Mouse (Mus musculus): Measurements from ENCODE around the gene Gm28710. TPM values are rescaled to one million over a fixed set of nuclear protein-coding genes. Genes with fewer than 3 reads are reported as not detected.

Gene Gm28710
- not detected in 2 replicates for polyA plus RNA-seq (2016; fragmentation: Nextera tagmentation; extraction: Ambion mirVana)

GRCm38 (mm10) chr5:16791243-16791860 lies at the start of gene Gm28710:
TSS of gene Gm28710 (plus strand) at chr5:16791810.
- Histone ChIP-seq H3K36me3 (no peaks in the 10 kb centered on the region), H3K27me3 (ENCODE audit: low read depth, poor library complexity, severe bottlenecking) (no peaks in the 10 kb centered on the region), H3K9me3 (replicated peaks) (no peaks in the 10 kb centered on the region), H3K4me3 (no peak within 1 kb of the TSS), H3K4me1 (no peaks in the 10 kb centered on the region; the same call in 1 of the 2 replicates), H3K27ac (no peak within 1 kb of the TSS)
- DNase-seq (ENCODE audit: low spot score): no peak
- WGBS: 87% methylated on average over 4 of the region's 4 CpGs

- no peaks in the 10 kb centered on the region for H3K36me3 ChIP-seq
- H3K9me3 ChIP-seq (replicated peaks): no peaks in the 10 kb centered on the region
- H3K4me3 ChIP-seq: no peak overlapping the region
- no peak for DNase-seq (ENCODE audit: low spot score)
- no peaks in the 10 kb centered on the region for H3K27me3 ChIP-seq (ENCODE audit: low read depth, poor library complexity, severe bottlenecking)
- no peak overlapping the region for H3K27ac ChIP-seq
- H3K4me1 ChIP-seq: peaks cover 9% of the 10 kb centered on the region
- 78% methylated on average over 2 of the region's 2 CpGs for WGBS
Measured at GRCm38 (mm10) chr5:16777176-16777575, 14.4 kb upstream of the Gm28710 start.

GRCm38 (mm10) chr5:16778610-16779172 lies 12.9 kb upstream of the Gm28710 start:
- H3K4me3 ChIP-seq: no peak overlapping the region
- 33% methylated on average over 6 of the region's 6 CpGs for WGBS
- H3K36me3 ChIP-seq: no peaks in the 10 kb centered on the region
- no peaks in the 10 kb centered on the region for H3K9me3 ChIP-seq (replicated peaks)
- H3K27me3 ChIP-seq (ENCODE audit: low read depth, poor library complexity, severe bottlenecking): no peaks in the 10 kb centered on the region
- peak overlapping the region; percentile 85 for H3K27ac ChIP-seq
- peaks cover 9% of the 10 kb centered on the region for H3K4me1 ChIP-seq
- DNase-seq (ENCODE audit: low spot score): peak; percentile 60

GRCm38 (mm10) chr5:16785627-16786026 lies 6.0 kb upstream of the Gm28710 start:
- Histone ChIP-seq H3K4me3 (no peak overlapping the region), H3K4me1 (no peaks in the 10 kb centered on the region), H3K27ac (no peak overlapping the region), H3K9me3 (replicated peaks) (no peaks in the 10 kb centered on the region), H3K36me3 (no peaks in the 10 kb centered on the region), H3K27me3 (ENCODE audit: low read depth, poor library complexity, severe bottlenecking) (no peaks in the 10 kb centered on the region)
- DNase-seq (ENCODE audit: low spot score): no peak
- 85% methylated on average over 4 of the region's 4 CpGs for WGBS

GRCm38 (mm10) chr5:16794972-16795371 lies 3.4 kb downstream of the Gm28710 start:
- H3K36me3 ChIP-seq: no peaks in the 10 kb centered on the region
- 93% methylated on average over 6 of the region's 6 CpGs for WGBS

GRCm38 (mm10) chr5:16802726-16803125 lies 11.1 kb downstream of the Gm28710 start:
- whole genome bisulfite sequencing: 85% methylated on average over 4 of the region's 4 CpGs
- DNase-seq (ENCODE audit: low spot score): no peak
- no peak overlapping the region for H3K4me3 ChIP-seq
- H3K27me3 ChIP-seq (ENCODE audit: low read depth, poor library complexity, severe bottlenecking): no peaks in the 10 kb centered on the region
- H3K27ac ChIP-seq: no peak overlapping the region
- H3K9me3 ChIP-seq (replicated peaks): no peaks in the 10 kb centered on the region
- no peaks in the 10 kb centered on the region for H3K36me3 ChIP-seq
- H3K4me1 ChIP-seq: no peaks in the 10 kb centered on the region

More at GRCm38 (mm10) chr5:16794972-16795371, 3.4 kb downstream of the Gm28710 start:
- no peaks in the 10 kb centered on the region for H3K27me3 ChIP-seq (ENCODE audit: low read depth, poor library complexity, severe bottlenecking)
- DNase-seq (ENCODE audit: low spot score): no peak
- no peak overlapping the region for H3K27ac ChIP-seq
- no peaks in the 10 kb centered on the region for H3K9me3 ChIP-seq (replicated peaks)
- no peaks in the 10 kb centered on the region; the same call in 1 of the 2 replicates for H3K4me1 ChIP-seq
- no peak overlapping the region for H3K4me3 ChIP-seq

GRCm38 (mm10) chr5:16838991-16839390 lies 47.4 kb downstream of the Gm28710 start:
- no peaks in the 10 kb centered on the region for H3K36me3 ChIP-seq
- H3K27ac ChIP-seq: no peak overlapping the region
- DNase-seq (ENCODE audit: low spot score): no peak
- no peaks in the 10 kb centered on the region for H3K9me3 ChIP-seq (replicated peaks)
- H3K4me3 ChIP-seq: no peak overlapping the region
- H3K27me3 ChIP-seq (ENCODE audit: low read depth, poor library complexity, severe bottlenecking): no peaks in the 10 kb centered on the region
- H3K4me1 ChIP-seq: no peaks in the 10 kb centered on the region

- peak; percentile 59 for DNase-seq (ENCODE audit: low spot score)
- no peaks in the 10 kb centered on the region for H3K9me3 ChIP-seq (replicated peaks)
- H3K4me3 ChIP-seq: no peak overlapping the region
- H3K4me1 ChIP-seq: no peaks in the 10 kb centered on the region
- H3K36me3 ChIP-seq: no peaks in the 10 kb centered on the region
- WGBS: 69% methylated on average over 2 of the region's 2 CpGs
- no peaks in the 10 kb centered on the region for H3K27me3 ChIP-seq (ENCODE audit: low read depth, poor library complexity, severe bottlenecking)
- no peak overlapping the region for H3K27ac ChIP-seq
Measured at GRCm38 (mm10) chr5:16869309-16869915, 77.8 kb downstream of the Gm28710 start.

- Histone ChIP-seq H3K27me3 (ENCODE audit: low read depth, poor library complexity, severe bottlenecking) (no peaks in the 10 kb centered on the region), H3K4me3 (no peak overlapping the region), H3K36me3 (no peaks in the 10 kb centered on the region), H3K4me1 (no peaks in the 10 kb centered on the region), H3K27ac (no peak overlapping the region), H3K9me3 (replicated peaks) (no peaks in the 10 kb centered on the region)
- WGBS: 28% methylated on average over 1 of the region's 1 CpGs
- DNase-seq (ENCODE audit: low spot score): no peak
Measured at GRCm38 (mm10) chr5:16894161-16894560, 102.6 kb downstream of the Gm28710 start.

- Histone ChIP-seq H3K4me3 (no peak overlapping the region), H3K4me1 (no peaks in the 10 kb centered on the region), H3K36me3 (no peaks in the 10 kb centered on the region), H3K27ac (no peak overlapping the region), H3K27me3 (ENCODE audit: low read depth, poor library complexity, severe bottlenecking) (no peaks in the 10 kb centered on the region), H3K9me3 (replicated peaks) (no peaks in the 10 kb centered on the region)
- WGBS: 94% methylated on average over 8 of the region's 8 CpGs
- no peak for DNase-seq (ENCODE audit: low spot score)
Measured at GRCm38 (mm10) chr5:16919791-16920190, 128.2 kb downstream of the Gm28710 start.

GRCm38 (mm10) chr5:16922473-16922872 lies 130.9 kb downstream of the Gm28710 start:
- Histone ChIP-seq H3K27me3 (ENCODE audit: low read depth, poor library complexity, severe bottlenecking) (no peaks in the 10 kb centered on the region), H3K27ac (no peak overlapping the region), H3K4me3 (no peak overlapping the region), H3K9me3 (replicated peaks) (no peaks in the 10 kb centered on the region), H3K4me1 (no peaks in the 10 kb centered on the region), H3K36me3 (no peaks in the 10 kb centered on the region)
- 90% methylated on average over 1 of the region's 1 CpGs for WGBS
- DNase-seq (ENCODE audit: low spot score): no peak
